Mouse (Mus musculus): ENCODE measurements around the gene Efhc1. TPM values are rescaled to one million over a fixed set of nuclear protein-coding genes. Genes with fewer than 3 reads are reported as not detected.

Efhc1 gene
- total RNA-seq, 2 experiments from 2014 or later: 1.9 to 2.6 TPM

- DNase-seq (ENCODE audit: low spot score in 2 of 2): no peak
Measured at GRCm38 (mm10) chr1:20941857-20942256, 9.6 kb upstream of the Efhc1 start.

DNA sequence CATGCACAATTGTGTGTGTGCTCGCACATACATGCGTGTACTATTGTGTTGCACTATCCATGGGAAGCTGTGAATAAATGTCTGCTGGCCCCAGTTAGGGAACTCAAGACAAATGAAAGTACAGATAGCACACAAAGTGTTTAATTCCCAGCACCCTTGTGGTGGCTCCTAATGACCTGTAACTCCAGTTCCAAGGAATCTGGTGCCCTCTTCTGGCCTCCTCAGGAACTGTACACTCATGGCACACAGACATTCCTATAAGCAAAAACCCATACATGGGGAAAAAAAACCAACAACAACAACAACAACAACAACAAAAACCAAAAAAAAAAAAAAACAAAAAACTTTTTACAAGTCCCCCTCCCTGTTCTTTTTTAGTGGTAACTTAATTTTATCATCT is 8.4 kb upstream of the Efhc1 start:
- no peak for DNase-seq (ENCODE audit: low spot score in 2 of 2)

GRCm38 (mm10) chr1:20951799-20952198 is 373 bp downstream of the Efhc1 start:
- DNase-seq (ENCODE audit: low spot score in 2 of 2): no peak

DNA sequence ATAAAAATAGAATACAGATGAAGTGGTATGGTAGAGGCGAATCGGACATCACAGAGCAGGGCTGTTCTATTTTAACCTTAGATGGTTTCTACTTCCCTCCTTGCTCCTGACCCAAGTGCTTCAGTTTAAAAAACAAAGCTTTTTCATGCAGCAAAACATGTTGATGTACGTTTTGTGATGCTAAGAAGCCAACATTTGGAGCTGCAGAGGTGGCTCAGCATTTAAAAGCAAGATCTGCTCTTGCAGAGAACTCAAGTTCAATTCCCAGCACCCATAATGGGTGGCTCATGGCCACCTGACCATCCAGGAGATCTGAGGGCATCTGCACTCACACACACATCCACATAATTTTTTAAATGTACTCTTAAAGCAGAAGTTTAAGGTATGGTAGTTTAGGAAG is 3.5 kb downstream of the Efhc1 start:
- no peak for DNase-seq (ENCODE audit: low spot score in 2 of 2)

- no peak for DNase-seq (ENCODE audit: low spot score in 2 of 2)
Measured at GRCm38 (mm10) chr1:20969642-20970041, 18.2 kb downstream of the Efhc1 start.

DNA sequence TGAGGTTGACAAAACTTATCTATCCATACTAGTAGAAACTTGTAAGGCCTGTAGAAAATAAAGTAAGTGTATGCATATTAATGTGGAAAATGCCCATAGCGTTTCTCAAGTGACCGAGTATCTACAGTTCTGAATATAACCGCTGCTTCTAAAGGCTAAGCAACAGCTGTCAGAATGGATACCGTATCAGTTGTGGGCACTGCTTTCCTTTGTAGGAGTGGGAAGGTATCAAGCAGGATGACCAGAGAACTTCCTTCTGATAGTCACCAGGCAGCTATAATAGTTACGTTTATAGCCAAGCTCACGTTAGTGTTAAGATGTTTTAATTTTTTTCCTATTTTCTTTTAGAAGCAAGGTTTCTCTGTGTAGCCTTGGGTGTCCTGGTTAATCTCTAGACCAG is 22.0 kb downstream of the Efhc1 start:
- DNase-seq (ENCODE audit: low spot score in 2 of 2): no peak

DNA sequence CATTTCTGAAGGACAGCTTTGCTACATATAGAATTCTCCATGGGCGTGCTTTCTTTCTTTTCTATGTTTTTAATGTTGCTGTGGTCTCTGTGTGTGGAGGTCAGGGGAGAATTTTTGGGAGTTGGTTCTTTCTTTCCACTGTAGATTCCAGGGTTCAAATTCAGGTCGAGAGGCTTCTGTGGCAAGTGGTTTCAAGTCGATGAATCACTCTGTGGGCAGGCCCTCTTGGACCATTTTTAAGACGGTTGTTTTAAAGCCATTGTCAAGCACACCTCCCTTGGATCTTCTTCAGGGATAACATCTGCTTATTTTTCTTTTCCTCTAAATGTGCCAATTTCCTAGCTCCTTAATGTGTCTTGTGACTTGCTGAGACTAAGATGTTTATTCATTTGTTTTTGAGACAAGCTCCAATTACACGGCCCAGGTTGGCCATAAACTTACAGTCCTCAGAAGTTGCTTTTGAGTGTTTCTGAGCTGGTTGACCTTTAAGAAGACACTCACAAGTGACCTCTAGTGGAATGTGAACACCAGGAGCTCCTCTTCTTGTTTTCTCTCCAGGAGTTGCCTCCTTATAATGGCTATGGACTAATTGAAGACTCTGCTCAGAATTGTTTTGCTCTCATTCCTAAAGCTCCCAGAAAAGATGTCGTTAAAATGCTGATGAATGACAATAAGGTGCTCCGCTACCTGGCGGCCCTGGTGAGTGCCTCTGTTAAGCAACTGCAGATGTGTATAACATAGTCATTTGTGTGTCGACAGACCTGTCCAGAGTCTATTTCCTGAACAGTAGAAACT is 23.1 kb downstream of the Efhc1 start:
- no peak for DNase-seq (ENCODE audit: low spot score in 2 of 2)

DNA sequence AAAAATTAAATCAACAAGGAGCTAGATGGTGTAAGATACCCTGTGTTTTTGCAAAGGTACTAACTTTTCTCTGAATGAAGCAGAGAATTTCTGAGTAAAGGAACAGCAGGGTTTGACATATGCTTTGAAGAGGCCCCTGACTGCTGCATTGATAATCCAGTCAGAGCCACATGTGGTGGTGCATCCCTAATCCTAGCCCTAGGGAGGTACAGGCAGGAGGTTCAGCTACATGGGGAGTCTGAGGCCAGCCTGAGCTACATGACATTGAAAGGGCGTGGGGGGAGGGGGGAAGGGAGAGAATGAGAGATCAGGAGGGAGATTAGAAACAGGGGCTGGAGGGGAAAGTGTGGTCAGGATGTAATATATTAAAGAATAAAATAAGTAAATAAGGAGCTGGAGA is 29.1 kb downstream of the Efhc1 start:
- no peak for DNase-seq (ENCODE audit: low spot score in 2 of 2)

- no peak for DNase-seq (ENCODE audit: low spot score in 2 of 2)
Measured at GRCm38 (mm10) chr1:20981764-20982163, 30.3 kb downstream of the Efhc1 start.

GRCm38 (mm10) chr1:20984103-20984502 is 32.7 kb downstream of the Efhc1 start:
- DNase-seq (ENCODE audit: low spot score in 2 of 2): no peak

DNA sequence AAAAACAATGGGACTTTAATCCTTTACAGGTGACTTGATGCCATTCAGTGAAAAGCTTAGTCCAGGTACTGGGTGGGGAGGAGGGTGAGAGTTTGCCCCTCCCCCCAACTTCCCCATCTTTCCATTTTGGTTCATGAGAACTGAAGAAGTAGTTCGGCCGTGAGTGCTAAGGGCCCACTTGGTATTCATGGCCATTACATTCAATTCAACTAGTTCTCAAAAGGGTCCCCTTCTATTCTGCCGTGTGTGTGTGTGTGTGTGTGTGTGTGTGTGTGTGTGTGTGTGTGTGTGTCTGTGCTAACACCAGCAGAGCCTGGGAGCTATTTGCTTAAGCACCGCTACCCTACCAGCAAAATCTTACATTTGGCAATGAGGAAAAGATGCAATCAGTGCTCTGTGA is 33.2 kb downstream of the Efhc1 start:
- no peak for DNase-seq (ENCODE audit: low spot score in 2 of 2)

DNA sequence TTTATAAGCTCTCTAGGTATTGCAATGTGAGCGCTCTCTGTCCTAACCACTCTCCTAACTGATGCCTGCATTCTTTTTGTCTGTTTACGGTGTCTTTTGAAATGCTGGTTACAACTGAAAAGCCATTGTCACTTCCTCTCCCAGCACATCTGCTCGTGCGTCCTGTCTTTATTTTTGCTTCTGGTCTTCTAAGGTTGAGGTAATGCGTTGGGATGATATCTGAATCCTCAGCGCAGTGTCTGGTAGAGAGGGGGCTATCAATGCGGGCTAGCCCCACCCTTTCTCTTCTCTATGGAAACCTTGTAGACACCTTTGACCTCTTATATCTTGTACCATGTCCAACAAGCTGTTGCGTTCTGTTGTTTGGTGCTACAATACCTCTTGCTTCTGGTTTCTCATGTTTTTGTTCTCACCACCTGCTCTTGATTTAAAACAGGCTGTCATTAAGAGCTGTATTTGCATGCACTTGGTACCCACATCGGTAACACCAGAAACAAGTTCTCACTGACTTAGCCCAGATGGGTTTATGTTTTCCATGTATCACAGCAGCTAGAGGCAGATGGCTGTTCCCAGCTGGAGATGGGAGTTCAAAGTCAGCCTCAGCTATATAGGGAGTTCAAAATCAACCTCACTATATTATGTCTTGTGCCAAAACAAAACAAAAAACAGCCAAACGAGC is 35.1 kb downstream of the Efhc1 start:
- DNase-seq (ENCODE audit: low spot score in 2 of 2): no peak

DNA sequence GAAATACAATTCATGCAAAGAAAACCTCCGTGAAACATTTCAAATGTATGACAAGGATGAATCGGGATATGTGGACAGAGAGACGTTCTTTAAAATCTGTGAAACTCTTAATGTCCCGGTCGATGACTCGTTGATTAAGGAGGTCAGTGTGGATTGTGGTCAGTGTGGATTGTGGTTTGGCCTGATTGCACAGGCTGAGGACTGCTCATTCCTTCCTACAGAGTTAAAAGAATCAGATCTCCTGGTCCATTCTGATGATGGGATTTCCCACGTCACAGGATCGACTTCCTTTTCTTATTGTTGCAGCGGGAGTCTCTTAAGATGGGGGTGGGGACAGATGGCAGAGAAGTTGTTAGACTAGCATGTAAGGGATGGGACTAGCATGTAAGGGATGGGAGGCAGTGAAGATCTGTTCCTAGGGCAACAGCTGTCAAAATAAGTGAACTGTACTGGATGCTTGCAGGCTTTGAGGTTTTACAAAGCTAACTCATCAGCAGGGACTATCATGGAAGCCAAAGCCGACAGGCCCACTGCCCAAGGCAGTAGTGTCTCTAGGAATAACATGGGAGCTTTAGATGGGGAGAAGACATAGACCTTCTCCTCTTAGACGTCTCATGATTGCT is 38.1 kb downstream of the Efhc1 start:
- no peak for DNase-seq (ENCODE audit: low spot score in 2 of 2)

DNA sequence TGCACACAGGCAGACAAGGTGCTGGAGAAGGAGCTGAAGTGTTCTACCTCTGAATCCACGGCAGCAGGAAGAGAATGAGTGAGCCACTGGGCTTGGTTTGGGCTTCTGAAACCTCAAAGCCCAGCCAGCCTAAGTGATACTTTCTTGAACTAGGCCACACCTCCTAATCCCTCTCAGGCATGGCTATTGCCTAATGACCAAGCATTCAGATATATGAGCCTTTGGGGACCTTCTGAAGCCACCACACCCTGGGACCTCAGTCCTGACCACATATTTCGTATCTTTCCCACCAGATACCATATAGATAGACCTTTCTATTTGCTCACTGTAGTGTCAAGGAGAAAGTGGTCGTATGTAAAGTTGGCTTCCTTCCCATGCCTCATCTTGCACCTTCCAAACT is 42.3 kb downstream of the Efhc1 start:
- DNase-seq (ENCODE audit: low spot score in 2 of 2): no peak

- no peak for DNase-seq (ENCODE audit: low spot score in 2 of 2)
Measured at GRCm38 (mm10) chr1:20994338-20994737, 42.9 kb downstream of the Efhc1 start.

DNA sequence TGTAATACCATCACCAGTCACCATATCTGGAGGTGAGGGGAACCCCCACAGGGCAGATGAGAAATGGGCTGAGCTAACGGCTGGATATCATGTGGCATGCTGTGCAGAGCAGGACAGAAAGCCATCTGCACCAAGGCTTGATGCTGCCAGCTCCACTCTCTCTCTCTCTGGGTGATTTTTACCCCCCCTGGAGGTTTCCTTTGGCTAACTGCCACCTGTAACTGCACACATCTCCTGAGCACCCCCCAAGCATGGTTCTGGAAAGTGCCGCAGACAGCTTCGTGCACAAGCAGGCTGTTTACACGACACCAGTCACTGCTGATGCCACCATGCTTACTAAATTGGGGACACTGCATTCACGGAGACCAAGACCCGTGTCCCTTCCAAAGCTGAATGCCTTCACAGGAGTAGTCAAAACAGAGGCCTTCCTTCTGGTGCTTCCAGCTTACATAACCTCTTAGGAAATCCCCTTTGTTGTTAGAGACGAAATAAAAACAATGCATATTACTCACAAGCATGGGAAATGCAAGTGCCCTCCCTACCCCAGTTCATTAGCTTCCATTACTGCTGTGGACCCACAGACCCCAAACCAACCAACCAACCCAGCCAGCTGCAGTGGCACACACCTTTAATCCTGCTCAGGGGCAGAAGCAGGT is 44.0 kb downstream of the Efhc1 start:
- DNase-seq (ENCODE audit: low spot score in 2 of 2): no peak

GRCm38 (mm10) chr1:20996603-20997327 is 45.3 kb downstream of the Efhc1 start:
- DNase-seq (ENCODE audit: low spot score in 2 of 2): no peak

- no peak for DNase-seq (ENCODE audit: low spot score in 2 of 2)
Measured at GRCm38 (mm10) chr1:20997328-20997689, 45.9 kb downstream of the Efhc1 start.

GRCm38 (mm10) chr1:20997881-20998389 is 46.5 kb downstream of the Efhc1 start:
- no peak for DNase-seq (ENCODE audit: low spot score in 2 of 2)

DNA sequence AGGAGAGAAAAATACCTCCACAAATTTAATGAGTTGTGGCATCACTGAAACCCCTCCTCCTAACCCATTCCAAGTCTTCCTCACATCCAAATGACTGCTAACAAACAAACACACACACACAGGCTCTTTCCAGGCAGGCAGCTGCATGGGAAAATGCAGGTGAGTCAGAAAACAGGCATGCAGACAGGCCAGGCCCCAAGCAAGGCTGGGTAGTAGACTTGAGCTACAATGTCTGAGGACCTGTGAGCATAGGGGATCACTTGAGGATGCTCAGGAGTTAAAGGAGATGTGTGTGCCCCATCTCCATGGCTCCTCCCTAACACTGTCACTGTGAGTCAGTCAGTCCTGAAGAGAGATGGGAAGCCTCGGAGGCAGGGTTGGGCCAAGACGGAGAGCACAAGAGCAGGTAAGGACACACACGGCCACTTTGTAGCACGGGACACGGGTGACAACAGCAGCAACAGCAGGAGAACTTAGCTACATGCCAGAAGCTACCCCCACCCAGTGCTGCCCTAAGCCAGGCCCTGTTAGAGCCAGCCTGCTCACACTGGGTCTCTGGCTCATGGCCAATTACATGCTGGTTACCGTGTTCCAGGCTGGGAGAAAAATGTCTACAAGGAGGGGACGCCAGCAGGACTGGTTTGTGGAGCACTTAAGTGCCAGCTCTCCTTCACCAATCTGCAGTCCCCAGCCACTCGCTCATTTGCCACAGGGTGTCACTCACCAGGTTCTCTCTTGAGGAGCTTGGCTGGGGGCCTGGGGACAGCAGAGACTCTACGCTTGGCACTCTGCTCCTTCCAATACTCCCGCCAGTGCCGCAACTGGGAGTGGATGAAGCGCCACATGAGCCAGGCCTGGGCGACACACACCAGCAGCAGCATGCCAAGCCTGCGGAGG is 51.1 kb downstream of the Efhc1 start:
- no peak for DNase-seq (ENCODE audit: low spot score in 2 of 2)
